Mouse (Mus musculus) cerebellum, postnatal 25 days (tissue): Measurements from ENCODE around the gene Gm8994.

Source experiments
- DNase-seq, 2 experiments: peaks; one replicate each; pipeline ENCODE4 v3.0.0; 2021; ENCODE audit warnings: mixed read lengths in 2 of 2

Gene Gm8994

DNA sequence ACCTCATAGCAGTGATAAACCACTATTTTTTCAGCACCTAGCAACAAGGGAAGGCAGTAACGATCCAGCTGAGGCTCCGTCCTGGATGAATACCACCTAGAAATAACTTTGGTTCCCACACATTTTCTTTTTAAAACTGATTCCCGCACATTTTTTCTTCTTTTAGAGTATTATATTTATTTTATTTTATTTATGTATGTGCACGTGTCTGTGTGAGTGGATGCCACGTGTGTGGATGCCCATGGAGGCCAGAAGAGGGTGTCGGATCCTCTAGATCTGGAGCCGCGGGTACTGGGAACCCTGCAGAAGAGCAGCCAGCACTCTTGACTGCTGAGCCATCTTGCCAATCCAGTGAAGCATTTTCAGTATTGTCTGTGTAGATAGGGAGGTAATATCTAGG is 36.0 kb downstream of the Gm8994 start:
- DNase-seq = no peak

DNA sequence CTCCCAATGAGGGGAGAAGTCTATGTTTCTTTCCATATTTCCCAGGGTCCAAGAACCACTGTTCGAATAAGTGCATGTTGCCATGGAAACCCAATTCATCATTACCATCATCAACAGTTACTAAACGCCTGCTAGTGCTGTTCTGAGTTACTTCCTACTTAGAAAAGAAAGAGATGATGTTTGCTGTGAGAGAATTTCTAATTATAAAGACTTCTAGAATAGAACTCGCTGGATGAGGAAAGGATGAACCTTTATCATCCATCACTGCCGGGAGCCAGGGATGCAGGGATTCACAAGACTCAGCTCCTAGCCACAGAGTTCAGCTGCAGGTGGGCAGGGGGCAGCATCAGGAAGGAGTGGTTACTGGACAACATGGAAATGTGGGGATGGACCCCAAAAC is 36.7 kb downstream of the Gm8994 start:
- DNase-seq = no peak

DNA sequence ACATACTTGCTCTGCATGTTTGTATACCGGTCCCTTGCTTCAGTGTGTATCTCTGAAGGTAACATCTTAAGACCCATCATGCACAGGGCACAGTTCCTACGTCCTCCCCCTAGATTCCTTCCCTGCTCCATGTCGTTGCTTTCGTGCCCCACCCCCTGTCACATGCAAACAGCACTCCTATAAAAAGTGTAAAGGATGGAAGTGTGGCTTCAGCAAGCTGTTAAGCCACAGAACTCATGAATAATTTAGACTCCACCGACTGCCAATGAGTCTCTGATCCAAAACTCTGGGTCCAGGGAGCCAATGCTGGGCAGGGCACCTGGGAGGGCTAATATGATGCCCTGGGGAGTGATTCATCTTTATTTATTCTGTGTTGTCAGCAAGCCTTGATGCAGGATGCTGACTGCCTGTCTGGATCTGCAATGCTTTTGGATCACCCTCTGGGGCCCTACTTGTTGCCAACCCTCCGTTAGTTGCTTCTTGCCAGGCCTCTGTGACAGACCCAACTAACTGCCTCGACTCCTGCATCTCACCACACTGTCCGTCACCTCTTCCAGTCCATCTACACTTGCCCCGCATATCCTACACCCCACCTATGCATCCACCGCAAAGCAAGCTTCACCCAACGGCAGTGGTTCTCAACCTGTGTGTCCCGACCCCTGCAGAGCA is 37.2 kb downstream of the Gm8994 start:
- no peak for DNase-seq

DNA sequence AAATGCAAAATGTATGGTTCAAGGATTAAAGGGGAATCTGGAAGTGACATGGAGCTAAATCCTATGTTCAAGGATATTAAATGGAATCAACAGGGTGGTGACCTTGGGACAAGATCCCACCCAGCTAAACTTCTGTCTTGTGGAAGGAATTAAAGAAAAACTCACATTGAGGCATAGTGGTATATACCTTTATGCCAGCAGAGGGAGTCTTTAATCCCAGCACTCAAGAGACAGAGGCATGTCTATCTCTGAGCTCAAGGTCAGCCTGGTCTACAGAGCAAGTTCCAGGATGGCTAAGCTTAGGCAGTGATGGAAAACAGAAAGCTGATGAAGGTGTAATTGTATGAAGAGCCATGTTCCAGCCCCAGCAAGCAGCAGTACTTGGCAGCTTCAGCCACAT is 48.8 kb downstream of the Gm8994 start:
- DNase-seq = no peak
